ENCODE assay signal across 8 mouse cellular contexts in the genomic region with DNA sequence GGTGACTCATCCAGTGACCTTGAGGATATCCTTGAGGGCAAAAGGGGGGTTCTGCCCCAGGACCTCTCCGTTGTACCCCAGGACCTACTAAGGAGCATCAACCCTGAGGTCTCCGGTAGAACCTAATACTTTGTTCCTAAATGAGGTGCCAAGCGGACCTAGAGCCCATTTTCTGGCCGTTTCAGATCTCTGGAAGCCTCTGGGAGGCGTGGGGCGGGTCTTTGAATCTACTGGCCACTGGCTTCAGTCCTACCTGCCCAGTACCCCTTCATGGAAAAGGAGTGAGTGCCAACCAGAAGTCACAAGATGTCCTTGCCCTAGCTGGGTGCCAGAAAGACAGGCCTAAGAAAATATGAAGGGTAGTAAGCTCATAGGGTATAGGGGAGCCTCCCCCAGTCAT. TPM values are rescaled to one million over a fixed set of nuclear protein-coding genes. Genes with fewer than 3 reads are reported as not detected.
DNase-seq lines count a peak whose midpoint lies in the region; ATAC-seq lines count a peak whose summit lies in the region.
"Had no signal": no experiment of that assay in that cellular context is flagged by ENCODE, and none has a peak within 500 bp of the region (broad histone marks: within the 10 kb centered on the region; RNA-seq: fewer than 3 reads in every experiment).

No protein-coding gene starts in this region.

- peaks cover 3% of the 10 kb centered on the region; the same call in 1 of the 2 replicates for H3K4me1 ChIP-seq in neural tube, embryonic 11.5 days (ENCODE audit: control insufficient read depth, insufficient read depth, low read length)
- H3K4me1 ChIP-seq in forebrain, embryonic 15.5 days: peaks cover 16% of the 10 kb centered on the region
- peaks cover 23% of the 10 kb centered on the region for H3K4me1 ChIP-seq in liver, embryonic 12.5 days

- H3K4me3 ChIP-seq in neural tube, embryonic 11.5 days (ENCODE audit: low read depth, low read length): peak overlapping the region; percentile 55
- H3K4me3 ChIP-seq in forebrain, embryonic 15.5 days: peak overlapping the region; percentile 61
- H3K4me3 ChIP-seq in liver, embryonic 12.5 days: peak overlapping the region; percentile 62; the same call in 1 of the 2 replicates

- DNase-seq in neural tube, embryonic 11.5 days (ENCODE audit: low spot score): no peak
- no peak for DNase-seq in neural tube, embryonic 10.5 days (ENCODE audit: extremely low spot score, low spot score)
- no peak for DNase-seq in cerebellum, postnatal 25 days

- no peaks in the 10 kb centered on the region for H3K36me3 ChIP-seq in neural tube, embryonic 11.5 days (ENCODE audit: control insufficient read depth, insufficient read depth, low read length)
- H3K36me3 ChIP-seq in forebrain, embryonic 15.5 days: no peaks in the 10 kb centered on the region
- H3K36me3 ChIP-seq in liver, embryonic 12.5 days: peaks cover 13% of the 10 kb centered on the region

- no peak for ATAC-seq in neural tube, embryonic 11.5 days (ENCODE audit: insufficient read depth, low FRiP score, low TSS enrichment)
- ATAC-seq in forebrain, embryonic 15.5 days (replicated peaks): no peak
- no peak for ATAC-seq in liver, embryonic 12.5 days
- ATAC-seq in megakaryocyte progenitor cell, adult 5-6 weeks (replicated peaks; ENCODE audit: poor library complexity): no peak
- no peak for ATAC-seq in monocyte, adult 5-6 weeks (replicated peaks; ENCODE audit: insufficient number of reproducible peaks, low FRiP score, low TSS enrichment, poor library complexity, severe bottlenecking)

- H3K9me3 ChIP-seq in neural tube, embryonic 11.5 days (ENCODE audit: control insufficient read depth, low read length): no peaks in the 10 kb centered on the region
- H3K9me3 ChIP-seq in forebrain, embryonic 15.5 days: no peaks in the 10 kb centered on the region
- no peaks in the 10 kb centered on the region for H3K9me3 ChIP-seq in liver, embryonic 12.5 days (replicated peaks)

- H3K4me2 ChIP-seq in neural tube, embryonic 11.5 days (ENCODE audit: low read depth): peak overlapping the region; percentile 73
- H3K4me2 ChIP-seq in forebrain, embryonic 15.5 days (replicated peaks): peak overlapping the region; percentile 81
- H3K4me2 ChIP-seq in liver, embryonic 12.5 days: peak overlapping the region; percentile 84

- 49% methylated on average over 6 of the region's 6 CpGs for WGBS in neural tube, embryonic 11.5 days
- 45% methylated on average over 6 of the region's 6 CpGs for WGBS in forebrain, embryonic 15.5 days
- 52% methylated on average over 6 of the region's 6 CpGs for WGBS in liver, embryonic 12.5 days (ENCODE audit: insufficient replicate concordance)

- H3K27ac ChIP-seq in neural tube, embryonic 11.5 days (ENCODE audit: low read depth, low read length): no peak overlapping the region
- H3K27ac ChIP-seq in forebrain, embryonic 15.5 days (replicated peaks): no peak overlapping the region
- H3K27ac ChIP-seq in liver, embryonic 12.5 days: no peak overlapping the region

- H3K27me3 ChIP-seq in neural tube, embryonic 11.5 days (ENCODE audit: control insufficient read depth, insufficient read depth, low read length): no peaks in the 10 kb centered on the region
- H3K27me3 ChIP-seq in forebrain, embryonic 15.5 days: no peaks in the 10 kb centered on the region
- peaks cover 16% of the 10 kb centered on the region for H3K27me3 ChIP-seq in liver, embryonic 12.5 days (replicated peaks)

- H3K9ac ChIP-seq in neural tube, embryonic 11.5 days (ENCODE audit: low read length): peak overlapping the region; percentile 3; the same call in 1 of the 2 replicates
- no peak overlapping the region for H3K9ac ChIP-seq in forebrain, embryonic 15.5 days (replicated peaks)
- H3K9ac ChIP-seq in liver, embryonic 12.5 days: no peak overlapping the region

RNA-seq across cellular contexts. Expression of a gene that starts 2.5 kb away (rescaled TPM):
- 84.6 and 90.8 TPM in 2 replicates for polyA plus RNA-seq in neural tube, embryonic 11.5 days (2014; fragmentation: Nextera tagmentation; extraction: Ambion mirVana)
- 32.7 and 34.3 TPM in 2 replicates for polyA plus RNA-seq in forebrain, embryonic 15.5 days (2015; fragmentation: Nextera tagmentation; extraction: Ambion mirVana)
- polyA plus RNA-seq in liver, embryonic 12.5 days (2016; fragmentation: Nextera tagmentation; extraction: Ambion mirVana): 34.5 and 34.8 TPM in 2 replicates
- total RNA-seq in megakaryocyte progenitor cell, adult 5-6 weeks (2015): 28.2 and 39.9 TPM in 2 replicates
- 12.0 and 21.6 TPM in 2 replicates for total RNA-seq in megakaryocyte progenitor cell, adult 5-6 weeks (2017)
- total RNA-seq in monocyte, adult 5-6 weeks (2017): 14.1 to 17.1 TPM (median 16.7 TPM) in 3 replicates

RNA-seq across cellular contexts. Expression of a gene that starts 19.6 kb away (rescaled TPM):
- polyA plus RNA-seq in neural tube, embryonic 11.5 days (2014; fragmentation: Nextera tagmentation; extraction: Ambion mirVana): not detected in 2 replicates
- not detected in 2 replicates for polyA plus RNA-seq in forebrain, embryonic 15.5 days (2015; fragmentation: Nextera tagmentation; extraction: Ambion mirVana)
- not detected in 2 replicates for polyA plus RNA-seq in liver, embryonic 12.5 days (2016; fragmentation: Nextera tagmentation; extraction: Ambion mirVana)
- not detected in 2 replicates for total RNA-seq in megakaryocyte progenitor cell, adult 5-6 weeks (2015)
- total RNA-seq in megakaryocyte progenitor cell, adult 5-6 weeks (2017): not detected in 2 replicates
- 2.6 TPM in 1 of 3 replicates, not detected in the others for total RNA-seq in monocyte, adult 5-6 weeks (2017)
- polyA plus RNA-seq: thymus, postnatal 0 days had no signal

RNA-seq across cellular contexts. Expression of a gene that starts 20.3 kb away (rescaled TPM):
- not detected in 2 replicates for polyA plus RNA-seq in neural tube, embryonic 11.5 days (2014; fragmentation: Nextera tagmentation; extraction: Ambion mirVana)
- not detected in 2 replicates for polyA plus RNA-seq in forebrain, embryonic 15.5 days (2015; fragmentation: Nextera tagmentation; extraction: Ambion mirVana)
- polyA plus RNA-seq in liver, embryonic 12.5 days (2016; fragmentation: Nextera tagmentation; extraction: Ambion mirVana): not detected in 2 replicates
- not detected in 2 replicates for total RNA-seq in megakaryocyte progenitor cell, adult 5-6 weeks (2015)
- not detected in 2 replicates for total RNA-seq in megakaryocyte progenitor cell, adult 5-6 weeks (2017)
- not detected in 3 replicates for total RNA-seq in monocyte, adult 5-6 weeks (2017)
- polyA plus RNA-seq: thymus, postnatal 0 days had no signal

RNA-seq across cellular contexts. Expression of a gene that starts 31.7 kb away (rescaled TPM):
- not detected in 2 replicates for polyA plus RNA-seq in neural tube, embryonic 11.5 days (2014; fragmentation: Nextera tagmentation; extraction: Ambion mirVana)
- polyA plus RNA-seq in forebrain, embryonic 15.5 days (2015; fragmentation: Nextera tagmentation; extraction: Ambion mirVana): not detected in 2 replicates
- polyA plus RNA-seq in liver, embryonic 12.5 days (2016; fragmentation: Nextera tagmentation; extraction: Ambion mirVana): not detected in 2 replicates
- total RNA-seq in megakaryocyte progenitor cell, adult 5-6 weeks (2015): not detected in 2 replicates
- not detected in 2 replicates for total RNA-seq in megakaryocyte progenitor cell, adult 5-6 weeks (2017)
- total RNA-seq in monocyte, adult 5-6 weeks (2017): not detected in 3 replicates
- polyA plus RNA-seq: thymus, postnatal 0 days had no signal

RNA-seq across cellular contexts. Expression of a gene that starts 31.8 kb away (rescaled TPM):
- not detected in 2 replicates for polyA plus RNA-seq in neural tube, embryonic 11.5 days (2014; fragmentation: Nextera tagmentation; extraction: Ambion mirVana)
- polyA plus RNA-seq in forebrain, embryonic 15.5 days (2015; fragmentation: Nextera tagmentation; extraction: Ambion mirVana): not detected in 2 replicates
- not detected in 2 replicates for polyA plus RNA-seq in liver, embryonic 12.5 days (2016; fragmentation: Nextera tagmentation; extraction: Ambion mirVana)
- total RNA-seq in megakaryocyte progenitor cell, adult 5-6 weeks (2015): not detected in 2 replicates
- total RNA-seq in megakaryocyte progenitor cell, adult 5-6 weeks (2017): not detected in 2 replicates
- total RNA-seq in monocyte, adult 5-6 weeks (2017): not detected in 3 replicates
- polyA plus RNA-seq: thymus, postnatal 0 days had no signal
